Mouse (Mus musculus): Measurements from ENCODE around the gene Hs3st6. TPM values are rescaled to one million over a fixed set of nuclear protein-coding genes. Genes with fewer than 3 reads are reported as not detected.
A peak's percentile ranks its signal among the peaks of the same experiment; 100 is the strongest.

Gene Hs3st6
- polyA plus RNA-seq, 1 experiment from 2014 or later: 2.9 TPM

DNA sequence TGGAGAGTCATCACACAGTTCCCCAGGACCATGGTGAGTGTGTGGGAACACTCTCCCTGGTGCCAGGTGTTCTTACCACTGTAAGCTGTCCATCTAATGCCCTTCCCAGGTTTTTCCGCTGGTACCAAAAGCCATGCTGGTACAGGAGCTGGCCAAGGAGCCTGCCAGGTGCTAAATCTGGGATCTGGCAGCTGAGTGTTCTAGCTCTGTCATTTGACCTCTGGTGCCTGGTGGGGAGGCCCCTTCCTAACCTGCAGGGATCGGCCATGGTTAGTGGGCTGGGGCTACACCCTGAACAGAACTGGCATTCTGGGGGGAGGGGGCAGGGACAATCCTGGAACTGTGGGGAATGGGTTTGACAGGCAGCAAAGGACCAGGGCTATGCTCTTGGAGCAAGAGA lies 25.2 kb upstream of the Hs3st6 start, which contains the start of gene Rpl3l:
Rpl3l (plus strand) TSS at position 203 of the 400 bp plus-strand sequence.
- TF ChIP-seq CTCF (IDR thresholded peaks at IDR 0.05): no peak
- ChIA-PET CTCF (interaction anchor here (1.4 kb wide), 1 partner anchor 9 kb away, joined by 4 read pairs; the partner anchor contains the start of gene Msrb1), POLR2A (interaction anchor here (1.1 kb wide), 1 partner anchor 12 kb away, joined by 3 read pairs; no protein-coding TSS in a partner anchor)
- H3K27me3 ChIP-seq: no peaks in the 10 kb centered on the region
- DNase-seq (ENCODE audit: low read depth, low spot score) (no peak), ATAC-seq (no peak)
- in situ Hi-C loops (cut with MboI; ENCODE audit: low pct_unique_long_range_greater_than_20kb): no loop called here

DNA sequence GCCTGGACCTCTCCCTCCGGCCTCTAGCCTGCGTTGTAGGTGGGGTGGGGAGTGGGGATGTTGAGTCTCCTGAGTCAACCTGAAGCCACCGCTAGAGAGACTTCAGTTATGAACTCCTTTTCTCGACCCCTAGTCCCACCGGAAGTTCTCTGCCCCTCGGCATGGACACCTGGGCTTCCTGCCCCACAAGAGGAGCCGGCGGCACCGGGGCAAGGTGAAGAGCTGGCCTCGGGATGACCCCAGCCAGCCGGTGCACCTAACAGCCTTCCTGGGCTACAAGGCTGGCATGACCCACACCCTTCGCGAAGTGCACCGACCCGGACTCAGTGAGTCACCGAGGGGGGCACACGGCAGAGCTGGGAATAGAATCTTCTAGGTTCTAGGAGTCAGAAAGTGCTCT lies 24.6 kb upstream of the Hs3st6 start:
- DNase-seq (ENCODE audit: low read depth, low spot score): no peak
- POLR2A ChIA-PET: interaction anchor here (1.1 kb wide), 1 partner anchor 13 kb away, joined by 3 read pairs; no protein-coding TSS in a partner anchor
- in situ Hi-C loops (cut with MboI; ENCODE audit: low pct_unique_long_range_greater_than_20kb): no loop called here
- ATAC-seq: no peak
- CTCF ChIA-PET: interaction anchor here (1.4 kb wide), 1 partner anchor 8 kb away, joined by 4 read pairs; the partner anchor contains the start of gene Msrb1
- H3K27me3 ChIP-seq: no peaks in the 10 kb centered on the region
- no peak for TF ChIP-seq CTCF (IDR thresholded peaks at IDR 0.05)

- no peak for TF ChIP-seq CTCF (IDR thresholded peaks at IDR 0.05)
- ATAC-seq: no peak
- in situ Hi-C loops (cut with MboI; ENCODE audit: low pct_unique_long_range_greater_than_20kb): no loop called here
- ChIA-PET POLR2A (no interaction called here), CTCF (no interaction called here)
- DNase-seq (ENCODE audit: low read depth, low spot score): no peak
- no peaks in the 10 kb centered on the region for H3K27me3 ChIP-seq
Observed at GRCm38 (mm10) chr17:24729067-24729466, 23.7 kb upstream of the Hs3st6 start.

DNA sequence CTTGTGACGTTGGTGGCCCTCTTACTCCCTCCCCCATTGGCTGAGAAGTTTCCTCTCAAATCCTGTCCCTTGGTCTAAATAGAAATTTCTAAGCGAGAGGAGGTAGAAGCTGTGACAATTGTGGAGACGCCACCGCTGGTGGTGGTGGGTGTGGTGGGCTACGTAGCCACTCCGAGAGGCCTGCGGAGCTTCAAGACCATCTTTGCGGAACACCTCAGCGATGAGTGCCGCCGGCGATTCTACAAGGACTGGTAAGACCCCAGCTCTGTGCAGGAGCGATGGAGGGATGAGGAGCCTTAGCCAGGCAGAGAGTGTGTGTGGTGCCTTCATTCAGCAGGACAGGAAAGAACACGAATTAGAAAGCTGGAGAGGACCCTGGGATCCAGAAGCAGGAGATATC lies 22.0 kb upstream of the Hs3st6 start:
- ATAC-seq: no peak
- in situ Hi-C loops (cut with MboI; ENCODE audit: low pct_unique_long_range_greater_than_20kb): no loop called here
- no peak for DNase-seq (ENCODE audit: low read depth, low spot score)
- ChIA-PET CTCF (interaction anchor here (1.5 kb wide), 1 partner anchor 87 kb away, joined by 3 read pairs; no protein-coding TSS in a partner anchor), POLR2A (no interaction called here)
- no peak for TF ChIP-seq CTCF (IDR thresholded peaks at IDR 0.05)
- no peaks in the 10 kb centered on the region for H3K27me3 ChIP-seq

DNA sequence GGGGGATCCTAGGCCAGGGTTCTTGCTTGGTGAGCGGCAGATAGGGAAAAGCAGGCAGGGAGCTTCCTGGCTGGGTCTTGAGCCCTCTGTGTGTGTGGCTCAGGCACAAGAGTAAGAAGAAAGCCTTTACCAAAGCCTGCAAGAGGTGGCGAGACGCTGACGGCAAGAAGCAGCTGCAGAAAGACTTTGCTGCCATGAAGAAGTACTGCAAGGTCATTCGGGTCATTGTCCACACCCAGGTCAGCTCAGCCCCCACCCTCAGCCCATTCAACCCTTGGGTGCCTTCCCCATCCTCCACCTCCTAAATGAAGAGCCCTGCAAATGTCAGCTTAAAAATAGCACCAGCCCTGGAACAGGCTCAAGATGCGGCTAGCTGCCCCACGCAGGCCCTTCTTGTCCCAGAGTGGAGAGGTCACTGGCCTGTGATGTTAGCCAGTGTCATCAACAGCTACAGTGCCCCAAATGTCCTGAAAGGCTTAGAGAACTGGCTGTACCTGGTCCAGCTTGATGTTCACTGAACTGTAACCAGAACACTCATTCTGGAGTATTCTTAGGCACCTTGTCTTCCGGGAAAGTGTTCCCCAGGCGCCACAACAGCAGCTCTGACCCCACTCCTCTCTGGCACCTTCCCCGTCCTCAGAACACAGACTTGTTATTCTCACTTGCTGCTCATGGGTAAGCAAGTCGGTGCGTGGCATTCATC lies 20.4 kb upstream of the Hs3st6 start:
- ChIA-PET POLR2A (no interaction called here), CTCF (interaction anchor here (1.5 to 4.9 kb wide), 2 partner anchors 8 to 86 kb away, joined by 3 to 22 read pairs; partner anchors contain the start of gene Ndufb10)
- no peaks in the 10 kb centered on the region for H3K27me3 ChIP-seq
- no peak for DNase-seq (ENCODE audit: low read depth, low spot score)
- in situ Hi-C loops (cut with MboI; ENCODE audit: low pct_unique_long_range_greater_than_20kb): no loop called here
- no peak for TF ChIP-seq CTCF (IDR thresholded peaks at IDR 0.05)
- ATAC-seq: no peak

DNA sequence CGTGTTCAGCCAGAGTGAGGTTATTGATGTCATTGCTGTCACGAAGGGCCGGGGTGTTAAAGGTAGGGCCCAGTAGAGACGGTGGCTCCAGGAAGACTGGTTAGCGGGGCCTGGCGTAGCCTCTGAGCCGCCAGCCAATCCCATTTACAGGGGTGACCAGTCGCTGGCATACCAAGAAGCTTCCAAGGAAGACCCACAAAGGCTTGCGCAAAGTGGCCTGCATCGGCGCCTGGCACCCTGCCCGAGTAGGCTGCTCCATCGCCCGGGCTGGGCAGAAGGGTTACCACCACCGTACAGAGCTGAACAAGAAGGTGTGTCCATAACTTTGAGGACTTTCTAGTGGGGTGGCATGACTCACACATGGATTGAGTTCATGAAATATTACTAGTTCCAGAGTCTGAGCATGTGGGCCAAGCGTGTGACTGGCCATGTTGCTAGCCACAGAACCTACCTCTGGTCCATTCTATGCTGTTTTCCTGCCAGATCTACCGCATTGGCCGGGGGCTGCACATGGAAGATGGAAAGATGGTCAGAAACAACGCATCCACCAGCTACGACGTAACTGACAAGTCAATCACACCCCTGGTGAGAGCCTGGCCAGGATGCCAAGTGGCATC lies 19.2 kb upstream of the Hs3st6 start:
- CTCF ChIA-PET: interaction anchor here (4.9 kb wide), 1 partner anchor 9 kb away, joined by 22 read pairs; the partner anchor contains the start of gene Ndufb10
- in situ Hi-C loops (cut with MboI; ENCODE audit: low pct_unique_long_range_greater_than_20kb): no loop called here
- H3K27me3 ChIP-seq: no peaks in the 10 kb centered on the region
- TF ChIP-seq CTCF (IDR thresholded peaks at IDR 0.05): no peak
- no peak for ATAC-seq
- DNase-seq (ENCODE audit: low read depth, low spot score): no peak
- POLR2A ChIA-PET: interaction anchor here (0.6 kb wide), 1 partner anchor 9 kb away, joined by 3 read pairs; the partner anchor contains the start of gene Ndufb10

DNA sequence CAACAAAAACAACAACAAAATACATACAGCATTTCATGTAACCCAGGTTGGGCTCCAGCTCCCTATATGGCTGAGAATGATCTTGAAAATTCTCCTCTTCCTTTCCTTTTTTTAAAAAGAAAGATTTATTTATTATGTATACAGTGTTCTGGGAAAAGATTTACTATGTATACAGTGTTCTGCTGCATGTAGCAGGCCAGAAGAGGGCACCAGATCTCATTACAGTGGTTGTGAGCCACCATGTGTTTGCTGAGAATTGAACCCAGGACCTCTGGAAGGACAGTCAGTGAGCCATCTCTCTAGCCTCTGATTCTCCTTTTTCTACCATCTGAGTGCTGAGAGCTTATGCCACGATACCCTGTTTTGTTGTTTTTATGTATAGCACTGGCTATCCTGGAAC lies 18.3 kb upstream of the Hs3st6 start:
- no peak for TF ChIP-seq CTCF (IDR thresholded peaks at IDR 0.05)
- no peaks in the 10 kb centered on the region for H3K27me3 ChIP-seq
- ATAC-seq (no peak), DNase-seq (ENCODE audit: low read depth, low spot score) (no peak)
- in situ Hi-C loops (cut with MboI; ENCODE audit: low pct_unique_long_range_greater_than_20kb): no loop called here
- ChIA-PET POLR2A (interaction anchor here (0.6 kb wide), 1 partner anchor 40 kb away, joined by 3 read pairs; no protein-coding TSS in a partner anchor), CTCF (interaction anchor here (4.9 kb wide), 1 partner anchor 10 kb away, joined by 22 read pairs; the partner anchor contains the start of gene Ndufb10)

- ChIA-PET CTCF (interaction anchor here (1.1 to 4.9 kb wide), 2 partner anchors 11 to 81 kb away, joined by 3 to 22 read pairs; partner anchors contain the start of gene Ndufb10), POLR2A (interaction anchor here (1.2 kb wide), 1 partner anchor 14 kb away, joined by 3 read pairs; no protein-coding TSS in a partner anchor)
- ATAC-seq (no peak), DNase-seq (ENCODE audit: low read depth, low spot score) (no peak)
- TF ChIP-seq CTCF (IDR thresholded peaks at IDR 0.05): no peak
- no peaks in the 10 kb centered on the region for H3K27me3 ChIP-seq
- in situ Hi-C loops (cut with MboI; ENCODE audit: low pct_unique_long_range_greater_than_20kb): no loop called here
Observed at GRCm38 (mm10) chr17:24735446-24735845, 17.3 kb upstream of the Hs3st6 start.

GRCm38 (mm10) chr17:24736330-24737051 lies 16.3 kb upstream of the Hs3st6 start, which contains the start of gene Msrb1:
Gene Msrb1 (plus strand): TSS chr17:24736642.
- no peaks in the 10 kb centered on the region for H3K27me3 ChIP-seq
- POLR2A ChIA-PET: interaction anchor here (0.9 to 1.2 kb wide), 2 partner anchors 12 to 15 kb away, joined by 3 read pairs; partner anchors contain the start of gene Ndufb10
- CTCF ChIA-PET: interaction anchor here (1.0 to 4.9 kb wide), 6 partner anchors 9 to 81 kb away, joined by 3 to 22 read pairs (median 4); partner anchors contain the start of genes Ndufb10 and Rpl3l
- ATAC-seq: peak; percentile 81
- in situ Hi-C loops (cut with MboI; ENCODE audit: low pct_unique_long_range_greater_than_20kb): no loop called here
- peak; percentile 68 for DNase-seq (ENCODE audit: low read depth, low spot score)
- no peak for TF ChIP-seq CTCF (IDR thresholded peaks at IDR 0.05)
